Mouse (Mus musculus) E14TG2a.4 (cell line): ENCODE results near the gene Pinlyp.

Source experiments
- H3K27me3 ChIP-seq: 2 replicates; pipeline ENCODE4 v1.6.1; 2014; ENCODE audit warnings: low read length, control low read depth; ENCODE audit not compliant: insufficient read depth
- H3K36me3 ChIP-seq: 2 replicates; pipeline ENCODE4 v1.6.1; 2014; ENCODE audit warnings: low read length, control low read depth; ENCODE audit not compliant: insufficient read depth
- H3K4me1 ChIP-seq: replicated peaks from 2 replicates; pipeline ENCODE4 v1.6.1; 2014; ENCODE audit warnings: low read depth, low read length, control low read depth
- H3K4me3 ChIP-seq: replicated peaks from 2 replicates; pipeline ENCODE4 v1.5.1; 2014; ENCODE audit warnings: mild to moderate bottlenecking, low read length
- H3K9me3 ChIP-seq: 2 replicates; pipeline ENCODE4 v1.6.1; 2014; ENCODE audit warnings: low read length, control low read depth
- CTCF ChIP-seq: conservative IDR thresholded peaks from 2 replicates; pipeline ENCODE4 v1.5.1; 2014; ENCODE audit warnings: low read length
- NANOG ChIP-seq: IDR thresholded peaks from 2 replicates; pipeline ENCODE4 v1.6.1; 2014; ENCODE audit warnings: borderline replicate concordance, low read length, mixed read lengths
- POU5F1 ChIP-seq: IDR thresholded peaks from 2 replicates; pipeline ENCODE4 v1.6.1; 2014; ENCODE audit warnings: low read length, borderline replicate concordance

The Pinlyp gene

DNA sequence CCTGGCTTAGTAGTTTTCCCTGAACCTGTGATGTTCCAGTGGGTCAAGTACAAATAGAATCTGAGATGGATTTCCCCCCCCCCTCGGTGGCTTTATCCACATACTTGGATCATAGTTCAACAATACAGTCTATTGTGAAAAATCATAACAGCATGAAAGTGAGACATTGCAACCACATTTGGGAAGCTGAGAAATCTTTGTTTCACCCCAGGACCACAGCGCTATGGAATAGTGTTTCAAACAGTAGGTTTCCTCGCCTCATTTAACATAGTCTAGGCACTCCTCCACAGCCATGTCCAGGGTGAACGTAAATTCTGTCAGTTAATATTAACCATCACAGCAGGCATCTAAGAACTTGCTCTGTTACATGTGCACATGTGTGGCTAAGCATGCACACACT, 8.8 kb downstream of the Pinlyp start:
- H3K4me3 ChIP-seq, result no peak overlapping the region
- peaks cover 43% of the 10 kb centered on the region for H3K4me1 ChIP-seq
- peaks cover 9% of the 10 kb centered on the region for H3K36me3 ChIP-seq
- TF ChIP-seq POU5F1, result no peak
- no peak for TF ChIP-seq CTCF
- TF ChIP-seq NANOG, result no peak
- peaks cover 10% of the 10 kb centered on the region for H3K9me3 ChIP-seq
- peaks cover 22% of the 10 kb centered on the region for H3K27me3 ChIP-seq

DNA sequence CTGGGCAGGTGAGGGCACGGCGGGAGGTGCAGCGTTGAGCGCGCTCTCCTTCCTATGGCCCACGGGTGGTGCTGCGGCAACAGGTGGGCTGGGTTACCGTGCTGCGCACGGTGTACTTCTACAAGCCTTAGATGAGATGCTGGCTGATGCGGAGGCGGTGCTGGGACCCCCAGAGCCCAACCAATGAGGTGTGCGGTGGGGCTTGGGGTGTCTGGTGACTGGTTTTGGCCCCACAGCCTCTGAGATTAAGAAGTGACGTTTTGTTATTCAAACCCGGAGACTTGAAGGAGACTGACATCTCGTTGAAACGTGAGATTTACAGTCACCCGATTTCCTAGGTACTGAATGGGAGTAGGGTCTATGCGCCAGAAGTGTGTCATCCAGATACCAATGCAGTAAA, 11.6 kb downstream of the Pinlyp start:
- TF ChIP-seq NANOG (no peak), POU5F1 (no peak), CTCF (no peak)
- Histone ChIP-seq H3K9me3 (peaks cover 6% of the 10 kb centered on the region), H3K36me3 (peaks cover 10% of the 10 kb centered on the region), H3K4me1 (peaks cover 65% of the 10 kb centered on the region), H3K4me3 (peak overlapping the region; percentile 85), H3K27me3 (peaks cover 22% of the 10 kb centered on the region)

DNA sequence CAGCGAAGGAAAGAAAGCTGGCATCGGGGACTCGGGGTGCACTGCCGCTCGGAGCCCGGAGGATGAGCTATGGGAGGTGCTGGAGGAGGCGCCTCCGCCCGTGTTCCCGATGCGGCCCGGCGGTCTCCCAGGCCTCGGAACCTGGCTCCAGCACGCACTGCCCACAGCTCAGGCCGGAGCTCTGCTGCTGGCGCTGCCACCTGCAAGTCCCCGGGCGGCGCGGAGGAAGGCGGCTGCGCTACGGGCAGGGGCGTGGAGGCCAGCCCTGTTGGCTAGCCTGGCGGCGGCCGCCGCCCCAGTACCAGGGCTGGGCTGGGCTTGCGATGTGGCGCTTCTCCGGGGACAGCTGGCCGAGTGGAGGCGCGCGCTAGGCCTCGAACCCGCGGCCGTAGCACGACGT, 12.1 kb downstream of the Pinlyp start:
- Histone ChIP-seq H3K36me3 (peaks cover 10% of the 10 kb centered on the region), H3K4me1 (peaks cover 70% of the 10 kb centered on the region), H3K9me3 (peaks cover 2% of the 10 kb centered on the region), H3K4me3 (peak overlapping the region; percentile 85), H3K27me3 (peaks cover 22% of the 10 kb centered on the region)
- no peak for TF ChIP-seq POU5F1
- TF ChIP-seq NANOG, result no peak
- TF ChIP-seq CTCF, result no peak

- Histone ChIP-seq H3K4me1 (peaks cover 64% of the 10 kb centered on the region), H3K36me3 (peaks cover 10% of the 10 kb centered on the region), H3K9me3 (no peaks in the 10 kb centered on the region), H3K27me3 (peaks cover 22% of the 10 kb centered on the region), H3K4me3 (peak overlapping the region; percentile 85)
- TF ChIP-seq NANOG (no peak), CTCF (no peak; the same call in 1 of the 2 replicates), POU5F1 (no peak)
Observed at GRCm38 (mm10) chr7:24533031-24533571, 12.8 kb downstream of the Pinlyp start.

DNA sequence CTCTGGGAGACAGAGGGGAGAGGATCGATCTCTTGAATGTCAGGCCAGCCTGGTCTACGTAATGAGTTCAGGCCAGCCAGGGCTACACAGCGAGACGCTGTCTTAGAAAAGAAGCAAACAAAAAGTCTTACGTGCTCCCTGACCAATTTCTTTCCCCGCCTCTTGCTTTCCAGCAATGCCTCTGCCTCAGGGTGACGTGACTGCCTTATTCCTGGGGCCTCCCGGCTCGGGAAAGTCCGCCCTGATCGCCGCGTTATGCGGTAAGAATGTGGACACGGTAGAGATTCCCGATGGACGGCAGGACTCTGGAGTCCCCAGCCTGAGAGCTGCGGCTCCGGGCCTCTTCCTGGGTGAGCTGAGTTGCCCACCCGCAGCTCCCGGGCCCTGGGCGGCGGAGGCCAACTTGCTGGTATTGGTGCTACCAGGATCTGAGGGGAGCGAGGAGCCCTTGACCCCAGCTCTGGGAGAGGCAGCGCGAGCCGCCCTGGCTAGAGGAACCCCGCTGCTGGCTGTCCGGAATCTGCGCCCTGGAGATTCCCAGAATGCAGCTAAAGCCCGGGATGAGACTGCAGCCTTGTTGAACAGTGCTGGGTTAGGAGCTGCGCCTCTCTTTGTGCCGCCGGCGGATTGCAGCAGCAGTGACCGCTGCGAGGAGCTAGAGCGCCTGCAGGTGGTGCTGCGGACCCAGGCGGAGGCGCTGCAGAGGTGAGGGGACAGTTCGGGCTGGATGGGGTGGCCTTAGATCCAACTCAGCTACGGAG, 14.5 kb downstream of the Pinlyp start:
- Histone ChIP-seq H3K4me3 (peak overlapping the region; percentile 85), H3K9me3 (no peaks in the 10 kb centered on the region), H3K36me3 (peaks cover 10% of the 10 kb centered on the region), H3K4me1 (peaks cover 61% of the 10 kb centered on the region), H3K27me3 (peaks cover 22% of the 10 kb centered on the region)
- TF ChIP-seq POU5F1, result no peak
- peak; percentile 31 for TF ChIP-seq CTCF

DNA sequence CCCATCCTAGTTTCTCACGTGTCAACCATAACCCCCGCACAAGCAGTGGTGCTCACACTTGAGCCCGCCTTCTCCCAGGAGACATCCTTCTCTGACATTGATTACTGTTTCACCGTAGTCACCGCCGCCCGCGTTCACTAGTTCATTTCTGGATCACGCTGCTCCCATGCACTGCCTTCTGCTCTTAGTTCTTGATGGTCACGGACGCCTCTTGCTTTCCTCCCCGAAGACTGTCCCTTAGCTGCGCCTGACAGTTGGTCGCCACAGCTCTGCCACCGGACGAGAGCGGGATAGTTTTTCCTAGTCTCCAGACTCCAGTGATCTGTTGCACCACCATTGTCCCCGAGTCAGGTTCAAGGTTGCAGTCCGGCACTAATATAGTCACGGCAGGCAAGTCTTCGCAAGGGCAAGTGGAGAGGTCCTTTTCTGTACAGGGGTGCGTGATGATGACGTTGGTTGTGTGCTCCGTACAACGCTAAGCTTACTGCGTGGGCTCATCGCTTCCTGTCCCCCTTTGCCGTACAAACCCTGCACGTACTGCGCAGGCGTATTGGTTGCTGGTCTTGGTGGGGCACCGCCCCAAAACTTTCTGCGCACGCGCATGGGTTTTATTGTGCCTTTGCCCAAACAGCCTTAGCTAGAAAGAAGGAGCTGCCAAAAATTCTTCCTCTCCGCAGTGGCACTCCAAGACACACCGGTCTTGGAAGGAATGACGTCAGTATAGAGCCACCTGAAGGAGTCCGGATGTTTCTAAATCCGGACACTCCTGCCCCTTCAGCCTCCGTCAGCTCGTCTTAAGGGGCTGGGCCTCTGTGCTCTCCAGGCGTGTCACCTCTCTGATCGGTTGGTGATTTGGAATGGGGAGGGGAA, 15.6 kb downstream of the Pinlyp start, which contains the start of gene Irgq:
Irgq (plus strand) TSS at position 628 of the 870 bp plus-strand sequence.
- peaks cover 19% of the 10 kb centered on the region for H3K27me3 ChIP-seq
- no peak for TF ChIP-seq POU5F1
- H3K4me3 ChIP-seq, result peak within 1 kb of the TSS; percentile 85
- peaks cover 10% of the 10 kb centered on the region for H3K36me3 ChIP-seq
- no peaks in the 10 kb centered on the region for H3K9me3 ChIP-seq
- peaks cover 55% of the 10 kb centered on the region for H3K4me1 ChIP-seq

GRCm38 (mm10) chr7:24529580-24529979, 16.3 kb downstream of the Pinlyp start:
- H3K36me3 ChIP-seq, result peaks cover 5% of the 10 kb centered on the region
- H3K9me3 ChIP-seq, result no peaks in the 10 kb centered on the region
- H3K4me3 ChIP-seq, result peak overlapping the region; percentile 85
- peaks cover 52% of the 10 kb centered on the region for H3K4me1 ChIP-seq
- no peak for TF ChIP-seq NANOG
- TF ChIP-seq CTCF, result no peak
- TF ChIP-seq POU5F1, result no peak
- H3K27me3 ChIP-seq, result peaks cover 12% of the 10 kb centered on the region

DNA sequence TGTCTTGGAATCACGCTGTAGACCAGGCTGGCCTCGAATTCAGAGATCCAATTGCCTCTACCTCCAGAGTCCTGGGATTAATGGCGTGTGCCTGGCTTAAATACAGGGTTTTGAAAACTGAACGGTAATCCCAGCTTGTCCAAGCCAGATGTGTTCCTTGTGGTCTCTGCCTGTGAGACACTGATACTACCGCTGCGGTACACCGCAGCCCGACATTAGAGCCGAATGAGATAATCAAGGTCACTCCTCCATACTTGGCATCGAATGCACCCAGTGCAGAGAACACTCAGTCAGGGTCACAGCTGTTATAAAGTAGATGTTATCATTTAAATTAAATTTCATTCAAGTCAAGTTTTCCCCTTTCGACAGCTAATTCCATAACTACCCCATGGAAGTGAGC, 17.1 kb downstream of the Pinlyp start:
- Histone ChIP-seq H3K9me3 (no peaks in the 10 kb centered on the region), H3K4me3 (no peak overlapping the region), H3K36me3 (peaks cover 5% of the 10 kb centered on the region), H3K27me3 (peaks cover 11% of the 10 kb centered on the region), H3K4me1 (peaks cover 47% of the 10 kb centered on the region)
- TF ChIP-seq NANOG (no peak), POU5F1 (no peak), CTCF (no peak)
